Mouse (Mus musculus) T-helper 17 cell (primary cell): ENCODE data around the gene Slc39a11.

ENCODE experiments used
- in situ Hi-C, 2 experiments: fragments of 300-600 bp; cut with MboI, MseI; formaldehyde crosslinking; loops; 1 replicate in 1 of 2; 2 replicates in 1 of 2; pipeline ENCODE4 v1.15.1; 2025; ENCODE audit warnings: high pct_unique_total_duplicates in 2 of 2

Gene Slc39a11

GRCm38 (mm10) chr11:113668857-113669256, 19.0 kb upstream of the Slc39a11 start:
- in situ Hi-C loops: loop anchor here (25.0 kb wide), 2 partner anchors 993 to 1743 kb away; partner anchors contain the start of genes Atp5h (in 1 of the 2), Kctd2 (in 1 of the 2), Mrpl58 (in 1 of the 2) and Rpl38 (in 1 of the 2)

GRCm38 (mm10) chr11:113667704-113668103, 17.8 kb upstream of the Slc39a11 start:
- in situ Hi-C loops: loop anchor here (25.0 kb wide), 2 partner anchors 995 to 1745 kb away; partner anchors contain the start of genes Atp5h (in 1 of the 2), Kctd2 (in 1 of the 2), Mrpl58 (in 1 of the 2) and Rpl38 (in 1 of the 2)

DNA sequence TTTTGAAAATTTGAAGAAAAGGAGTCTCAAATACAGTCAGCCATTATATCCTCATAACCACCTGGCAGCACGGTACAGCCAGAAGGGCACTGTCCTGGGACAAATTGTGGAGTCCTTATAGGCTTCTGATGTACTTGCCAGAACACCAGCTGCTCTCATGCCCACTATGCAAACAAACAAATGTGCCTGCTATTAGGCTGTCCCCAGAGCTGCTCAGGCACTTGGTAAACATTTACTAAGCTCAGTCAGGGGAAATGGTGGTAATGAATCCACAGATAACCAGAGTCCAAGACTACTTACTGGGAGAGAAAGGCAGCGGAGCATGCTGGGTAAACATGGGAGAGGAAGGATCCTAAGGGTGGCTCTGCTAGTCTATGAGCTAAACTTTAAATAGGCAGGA, 17.2 kb upstream of the Slc39a11 start:
- in situ Hi-C loops: loop anchor here (25.0 kb wide), 2 partner anchors 995 to 1745 kb away; partner anchors contain the start of genes Atp5h (in 1 of the 2), Kctd2 (in 1 of the 2), Mrpl58 (in 1 of the 2) and Rpl38 (in 1 of the 2)

- in situ Hi-C loops: loop anchor here (25.0 kb wide), 2 partner anchors 996 to 1746 kb away; partner anchors contain the start of genes Atp5h (in 1 of the 2), Kctd2 (in 1 of the 2), Mrpl58 (in 1 of the 2) and Rpl38 (in 1 of the 2)
Measured at GRCm38 (mm10) chr11:113666648-113667047, 16.8 kb upstream of the Slc39a11 start.

GRCm38 (mm10) chr11:113666205-113666604, 16.3 kb upstream of the Slc39a11 start:
- in situ Hi-C loops: loop anchor here (25.0 kb wide), 2 partner anchors 996 to 1746 kb away; partner anchors contain the start of genes Atp5h (in 1 of the 2), Kctd2 (in 1 of the 2), Mrpl58 (in 1 of the 2) and Rpl38 (in 1 of the 2)

GRCm38 (mm10) chr11:113664279-113664678, 14.4 kb upstream of the Slc39a11 start:
- in situ Hi-C loops: loop anchor here (25.0 kb wide), 2 partner anchors 998 to 1748 kb away; partner anchors contain the start of genes Atp5h (in 1 of the 2), Kctd2 (in 1 of the 2), Mrpl58 (in 1 of the 2) and Rpl38 (in 1 of the 2)

- in situ Hi-C loops: loop anchor here (25.0 kb wide), 2 partner anchors 1000 to 1750 kb away; partner anchors contain the start of genes Atp5h (in 1 of the 2), Kctd2 (in 1 of the 2), Mrpl58 (in 1 of the 2) and Rpl38 (in 1 of the 2)
Measured at GRCm38 (mm10) chr11:113661835-113662351, 12.0 kb upstream of the Slc39a11 start.

GRCm38 (mm10) chr11:113660940-113661339, 11.1 kb upstream of the Slc39a11 start:
- in situ Hi-C loops: loop anchor here (25.0 kb wide), 2 partner anchors 1001 to 1751 kb away; partner anchors contain the start of genes Atp5h (in 1 of the 2), Kctd2 (in 1 of the 2), Mrpl58 (in 1 of the 2) and Rpl38 (in 1 of the 2)

- in situ Hi-C loops: loop anchor here (25.0 kb wide), 2 partner anchors 1002 to 1752 kb away; partner anchors contain the start of genes Atp5h (in 1 of the 2), Kctd2 (in 1 of the 2), Mrpl58 (in 1 of the 2) and Rpl38 (in 1 of the 2)
Measured at GRCm38 (mm10) chr11:113660213-113660612, 10.3 kb upstream of the Slc39a11 start.

GRCm38 (mm10) chr11:113658763-113659162, 8.9 kb upstream of the Slc39a11 start:
- in situ Hi-C loops: loop anchor here (25.0 kb wide), 2 partner anchors 1004 to 1754 kb away; partner anchors contain the start of genes Atp5h (in 1 of the 2), Kctd2 (in 1 of the 2), Mrpl58 (in 1 of the 2) and Rpl38 (in 1 of the 2)

GRCm38 (mm10) chr11:113658319-113658718, 8.4 kb upstream of the Slc39a11 start:
- in situ Hi-C loops: loop anchor here (25.0 kb wide), 2 partner anchors 1004 to 1754 kb away; partner anchors contain the start of genes Atp5h (in 1 of the 2), Kctd2 (in 1 of the 2), Mrpl58 (in 1 of the 2) and Rpl38 (in 1 of the 2)

DNA sequence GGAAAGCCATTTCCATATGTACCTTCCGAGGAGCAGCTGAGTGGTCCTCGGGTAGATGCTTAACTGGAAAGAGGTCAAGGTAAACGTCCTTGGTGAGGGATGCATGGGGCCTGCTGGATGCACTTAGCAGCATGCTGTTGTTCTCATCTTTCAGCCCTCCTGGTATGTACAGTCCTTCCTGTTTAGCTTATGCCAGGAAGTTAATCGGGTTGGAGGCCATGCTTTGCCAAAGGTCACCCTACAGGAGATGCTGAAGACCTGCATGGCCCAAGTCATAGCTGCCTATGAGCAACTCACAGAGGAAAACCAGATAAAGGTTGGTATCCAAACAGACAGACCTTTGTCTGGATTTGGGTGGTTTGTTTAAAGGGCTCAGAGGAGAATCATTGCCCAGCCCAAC, 7.3 kb upstream of the Slc39a11 start:
- in situ Hi-C loops: loop anchor here (25.0 kb wide), 2 partner anchors 1005 to 1755 kb away; partner anchors contain the start of genes Atp5h (in 1 of the 2), Kctd2 (in 1 of the 2), Mrpl58 (in 1 of the 2) and Rpl38 (in 1 of the 2)

DNA sequence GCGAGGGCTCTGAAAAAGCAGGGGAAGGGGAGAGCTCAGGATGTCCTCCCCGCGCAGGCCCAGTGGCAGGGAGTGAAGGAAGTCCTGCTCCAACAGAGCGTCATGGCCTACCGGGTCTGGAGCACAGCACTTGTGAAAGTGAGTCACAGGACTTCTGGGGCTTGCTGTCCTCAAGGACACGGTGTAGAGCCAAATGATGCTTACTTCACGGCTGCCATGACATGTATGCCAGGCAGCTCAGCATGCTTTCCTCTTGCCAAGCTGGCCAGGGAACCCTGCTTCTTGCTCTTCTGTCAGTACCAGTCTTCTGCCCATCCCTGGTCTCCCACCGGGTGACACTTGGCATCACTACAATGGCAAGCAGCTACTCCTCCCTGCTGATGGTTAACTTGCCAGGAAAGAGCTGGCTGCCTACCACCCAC, 6.6 kb upstream of the Slc39a11 start:
- in situ Hi-C loops: loop anchor here (25.0 kb wide), 2 partner anchors 1006 to 1756 kb away; partner anchors contain the start of genes Atp5h (in 1 of the 2), Kctd2 (in 1 of the 2), Mrpl58 (in 1 of the 2) and Rpl38 (in 1 of the 2)

DNA sequence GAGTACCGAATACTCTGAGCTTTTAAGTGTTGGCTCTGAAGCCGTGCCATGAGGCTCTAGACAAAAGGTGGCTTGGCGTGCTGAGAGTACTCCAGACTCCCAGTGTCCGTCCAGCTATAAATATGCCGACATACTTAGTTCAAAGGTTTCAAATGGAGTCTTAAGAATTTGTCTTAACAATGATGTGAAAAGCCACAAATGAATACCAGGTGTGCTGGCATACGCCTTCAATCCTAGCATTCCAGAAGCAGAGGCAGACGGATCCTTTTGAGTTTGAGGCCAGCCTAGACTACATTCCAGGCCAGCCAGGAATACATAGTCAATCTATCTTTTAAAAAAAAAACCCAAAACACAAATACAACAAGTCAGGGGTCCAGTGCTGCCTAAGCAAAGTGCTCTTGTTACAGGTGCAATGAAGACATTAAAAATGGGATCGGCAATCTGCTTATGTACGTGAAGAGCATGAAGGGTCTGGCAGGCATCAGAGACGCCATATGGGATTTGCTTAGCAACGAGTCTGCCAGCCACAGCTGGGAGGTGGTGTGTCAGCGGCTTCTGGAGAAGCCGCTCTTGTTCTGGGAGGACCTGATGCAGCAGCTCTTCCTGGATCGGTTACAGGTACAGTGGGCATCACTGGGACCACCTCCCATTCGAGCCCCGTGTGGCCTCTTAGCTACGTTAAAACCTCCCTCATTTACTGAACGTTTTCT, 4.8 kb upstream of the Slc39a11 start:
- in situ Hi-C loops: loop anchor here (25.0 kb wide), 2 partner anchors 1008 to 1758 kb away; partner anchors contain the start of genes Atp5h (in 1 of the 2), Kctd2 (in 1 of the 2), Mrpl58 (in 1 of the 2) and Rpl38 (in 1 of the 2)

GRCm38 (mm10) chr11:113654105-113654504, 4.2 kb upstream of the Slc39a11 start:
- in situ Hi-C loops: loop anchor here (25.0 kb wide), 2 partner anchors 1008 to 1758 kb away; partner anchors contain the start of genes Atp5h (in 1 of the 2), Kctd2 (in 1 of the 2), Mrpl58 (in 1 of the 2) and Rpl38 (in 1 of the 2)

DNA sequence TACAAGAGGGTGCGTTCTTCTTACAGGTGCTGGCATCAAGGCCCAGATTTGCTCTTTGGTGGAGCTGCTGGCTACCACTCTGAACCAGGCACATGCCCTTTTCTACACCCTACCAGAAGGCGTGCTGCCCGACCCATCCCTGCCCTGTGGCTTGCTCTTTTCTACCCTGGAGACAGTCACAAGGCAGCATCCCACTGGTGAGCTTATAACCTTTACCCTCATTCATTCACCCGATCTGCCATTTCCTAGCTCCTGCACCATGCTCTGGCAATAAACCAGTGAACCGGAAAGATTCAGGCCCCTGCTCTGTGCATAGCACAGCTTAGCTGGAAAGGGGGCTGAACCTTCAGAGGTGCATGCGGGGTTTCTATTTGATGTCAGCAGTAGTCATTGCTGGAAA, 2.6 kb upstream of the Slc39a11 start:
- in situ Hi-C loops: loop anchor here (25.0 kb wide), 2 partner anchors 1010 to 1760 kb away; partner anchors contain the start of genes Atp5h (in 1 of the 2), Kctd2 (in 1 of the 2), Mrpl58 (in 1 of the 2) and Rpl38 (in 1 of the 2)

DNA sequence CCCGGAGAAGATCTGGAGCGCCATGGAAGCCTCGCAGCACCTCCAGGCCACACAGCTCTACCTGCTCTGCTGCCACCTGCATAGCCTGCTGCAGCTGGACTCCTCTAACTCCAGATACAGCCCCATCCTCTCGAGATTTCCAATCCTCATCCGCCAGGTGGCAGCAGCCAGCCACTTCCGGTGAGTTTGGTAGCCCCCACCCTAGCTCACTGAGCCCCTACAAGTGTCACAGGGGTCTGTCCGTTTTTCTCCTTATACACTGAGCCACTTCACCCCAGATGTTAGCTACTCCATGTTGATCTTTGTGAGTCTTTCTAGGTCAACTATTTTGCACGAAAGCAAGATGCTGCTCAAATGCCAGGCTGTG, 2.0 kb upstream of the Slc39a11 start:
- in situ Hi-C loops: loop anchor here (25.0 kb wide), 2 partner anchors 1010 to 1760 kb away; partner anchors contain the start of genes Atp5h (in 1 of the 2), Kctd2 (in 1 of the 2), Mrpl58 (in 1 of the 2) and Rpl38 (in 1 of the 2)

- in situ Hi-C loops: loop anchor here (25.0 kb wide), 2 partner anchors 1011 to 1761 kb away; partner anchors contain the start of genes Atp5h (in 1 of the 2), Kctd2 (in 1 of the 2), Mrpl58 (in 1 of the 2) and Rpl38 (in 1 of the 2)
Measured at GRCm38 (mm10) chr11:113651206-113651906, 1.5 kb upstream of the Slc39a11 start.

DNA sequence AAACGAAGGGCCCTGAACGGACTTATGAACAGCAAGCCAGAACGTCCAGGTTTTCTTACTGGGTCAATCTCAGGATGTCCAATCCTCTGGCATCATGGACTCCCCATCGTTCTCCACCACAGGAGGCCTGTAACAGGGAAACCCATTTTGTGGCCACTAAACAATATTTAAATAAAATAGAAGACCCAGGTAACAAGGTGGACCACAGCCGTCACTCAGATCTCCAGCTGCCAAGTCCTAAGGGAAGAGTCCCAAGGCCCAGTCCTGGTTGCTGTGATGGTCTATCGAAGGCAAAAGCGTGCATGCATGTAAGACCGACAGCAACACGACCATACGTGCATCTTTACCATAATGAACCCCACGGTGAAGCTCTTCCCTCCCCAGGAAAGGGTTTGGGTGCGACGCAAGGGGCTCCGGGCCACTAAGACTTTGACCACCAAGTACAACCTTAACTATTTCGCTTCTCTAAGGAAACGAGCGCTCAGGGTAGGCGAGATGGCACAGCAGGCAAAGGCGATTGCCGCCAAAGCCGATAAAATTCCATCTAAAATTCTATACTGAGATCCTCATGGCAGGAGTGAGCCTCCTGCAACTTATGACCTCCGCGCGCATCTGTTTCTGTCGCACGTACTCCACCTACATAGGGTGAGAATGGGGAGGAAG, 1.1 kb downstream of the Slc39a11 start, which contains the start of gene Cog1:
Gene Cog1, plus strand, starts transcription at position 480 of the 663 bp plus-strand sequence.
- in situ Hi-C loops: no loop called here
